ENCODE assay signal across 11 mouse cellular contexts in genomic region chr11:5952501-5952900, GRCm38 (mm10). TPM values are rescaled to one million over a fixed set of nuclear protein-coding genes. Genes with fewer than 3 reads are reported as not detected.
A peak's percentile ranks its signal among the peaks of the same experiment; 100 is the strongest.
DNase-seq lines count a peak whose midpoint lies in the region; ATAC-seq and TF ChIP-seq lines count a peak whose summit lies in the region.
"Had no signal": no experiment of that assay in that cellular context is flagged by ENCODE, and none has a peak within 500 bp of the region (broad histone marks: within the 10 kb centered on the region; RNA-seq: fewer than 3 reads in every experiment).

No protein-coding gene starts in this region.

- H3K9ac ChIP-seq in liver, embryonic 11.5 days (ENCODE audit: low read depth, low read length) = no peak overlapping the region
- H3K9ac ChIP-seq: neural tube, embryonic 12.5 days had no signal

- H3K36me3 ChIP-seq in liver, embryonic 11.5 days (ENCODE audit: control insufficient read depth, insufficient read depth, low read length) = no peaks in the 10 kb centered on the region
- H3K36me3 ChIP-seq in embryonic facial prominence, embryonic 10.5 days (replicated peaks) = peaks cover 5% of the 10 kb centered on the region
- H3K36me3 ChIP-seq: neural tube, embryonic 12.5 days had no signal

- WGBS in lung, adult 2 months = 33% methylated on average over 5 of the region's 5 CpGs
- 78% methylated on average over 5 of the region's 5 CpGs for WGBS in liver, embryonic 11.5 days
- 93% methylated on average over 5 of the region's 5 CpGs for WGBS in embryonic facial prominence, embryonic 10.5 days

- H3K27me3 ChIP-seq in liver, embryonic 11.5 days (replicated peaks; ENCODE audit: control insufficient read depth, insufficient read depth, low read length) = no peaks in the 10 kb centered on the region
- no peaks in the 10 kb centered on the region for H3K27me3 ChIP-seq in embryonic facial prominence, embryonic 10.5 days (replicated peaks; ENCODE audit: low read depth, poor library complexity, severe bottlenecking)
- H3K27me3 ChIP-seq: neural tube, embryonic 12.5 days had no signal

- ATAC-seq in liver, embryonic 11.5 days (replicated peaks; ENCODE audit: low FRiP score) = no peak

- H3K9me3 ChIP-seq in liver, embryonic 11.5 days (ENCODE audit: control insufficient read depth, low read length) = no peaks in the 10 kb centered on the region
- no peaks in the 10 kb centered on the region for H3K9me3 ChIP-seq in embryonic facial prominence, embryonic 10.5 days
- H3K9me3 ChIP-seq: hindbrain, embryonic 10.5 days; neural tube, embryonic 12.5 days had no signal

- TF ChIP-seq POLR2A in lung, adult 2 months (IDR thresholded peaks at IDR 0.05; ENCODE audit: borderline replicate concordance, extremely low read depth, low read depth, low read length) = no peak

- peak; percentile 49 for DNase-seq in adrenal gland, adult 2 months
- peak; percentile 27 for DNase-seq in gonadal fat pad, adult 2 months (ENCODE audit: low read depth)
- DNase-seq in heart, postnatal 25 days (ENCODE audit: low spot score) = peak; percentile 35
- DNase-seq in lung, adult 2 months = peak; percentile 30
- DNase-seq in liver, embryonic 11.5 days (ENCODE audit: low spot score) = no peak
- DNase-seq in embryonic facial prominence, embryonic 10.5 days (ENCODE audit: low spot score) = no peak
- DNase-seq in gastrocnemius, postnatal 25 days = no peak
- no peak for DNase-seq in left cerebral cortex, postnatal 4 days

- H3K4me1 ChIP-seq in lung, adult 2 months (ENCODE audit: control insufficient read depth, insufficient read depth, low read length) = peaks cover 9% of the 10 kb centered on the region
- peaks cover 18% of the 10 kb centered on the region for H3K4me1 ChIP-seq in liver, embryonic 11.5 days (replicated peaks; ENCODE audit: control insufficient read depth, insufficient read depth, low read length)
- peaks cover 50% of the 10 kb centered on the region for H3K4me1 ChIP-seq in embryonic facial prominence, embryonic 10.5 days

- no peak for TF ChIP-seq CTCF in lung, adult 2 months (IDR thresholded peaks at IDR 0.05; ENCODE audit: insufficient read depth, low read length)

- intact Hi-C loops in heart, postnatal 25 days (cut with DNase I) = loop anchor here (5.0 kb wide), 1 partner anchor 70 kb away; no protein-coding TSS in a partner anchor
- intact Hi-C loops in left cerebral cortex, postnatal 4 days (cut with DNase I) = loop anchor here (10.0 kb wide), 1 partner anchor 68 kb away; no protein-coding TSS in a partner anchor

- no peak overlapping the region for H3K4me2 ChIP-seq in liver, embryonic 11.5 days
- H3K4me2 ChIP-seq: neural tube, embryonic 12.5 days had no signal

- no peak overlapping the region for H3K27ac ChIP-seq in liver, embryonic 11.5 days (ENCODE audit: low read depth, low read length)
- H3K27ac ChIP-seq in embryonic facial prominence, embryonic 10.5 days (replicated peaks) = no peak overlapping the region
- H3K27ac ChIP-seq: hindbrain, embryonic 10.5 days; neural tube, embryonic 12.5 days had no signal

- H3K4me3 ChIP-seq in lung, adult 2 months (replicated peaks; ENCODE audit: extremely low read depth, low read depth, low read length) = no peak overlapping the region
- H3K4me3 ChIP-seq in liver, embryonic 11.5 days (ENCODE audit: low read depth, low read length) = no peak overlapping the region
- no peak overlapping the region for H3K4me3 ChIP-seq in embryonic facial prominence, embryonic 10.5 days
- H3K4me3 ChIP-seq: hindbrain, embryonic 10.5 days; neural tube, embryonic 12.5 days had no signal

RNA-seq across cellular contexts. Expression of gene Gck, which starts 2.6 kb away (rescaled TPM):
- 1 to 10 TPM; 2.5 to 3.7 TPM for total RNA-seq in adrenal gland, adult 2 months (2021)
- polyA plus RNA-seq in adrenal gland, adult 2 months (2012; rRNA removed) = 1.2 and 2.2 TPM in 2 replicates
- 2.1 and 2.4 TPM in 2 replicates for polyA plus RNA-seq in gonadal fat pad, adult 2 months (2012; rRNA removed)
- 1 to 10 TPM; 7.4 to 9.4 TPM for total RNA-seq in heart, postnatal 25 days (2021)
- 0.98 and 1.3 TPM in 2 replicates for polyA plus RNA-seq in lung, adult 2 months (2012; rRNA removed)
- 0.35 and 0.45 TPM in 2 replicates for polyA plus RNA-seq in liver, embryonic 11.5 days (2014; fragmentation: Nextera tagmentation; extraction: Ambion mirVana)
- 1.9 and 2.8 TPM in 2 replicates for polyA plus RNA-seq in embryonic facial prominence, embryonic 10.5 days (2016; fragmentation: Nextera tagmentation; extraction: Ambion mirVana)
- 1 to 10 TPM; 2.0 to 5.2 TPM for total RNA-seq in gastrocnemius, postnatal 25 days (2021)
- 1 to 10 TPM; 3.9 to 4.0 TPM for total RNA-seq in left cerebral cortex, postnatal 4 days (2021)

RNA-seq across cellular contexts. Expression of gene Ykt6, which starts 3.0 kb away (rescaled TPM):
- total RNA-seq in adrenal gland, adult 2 months (2021) = 10 to 100 TPM; 70.9 to 73.8 TPM
- 34.0 and 39.4 TPM in 2 replicates for polyA plus RNA-seq in adrenal gland, adult 2 months (2012; rRNA removed)
- 76.3 and 87.6 TPM in 2 replicates for polyA plus RNA-seq in gonadal fat pad, adult 2 months (2012; rRNA removed)
- total RNA-seq in heart, postnatal 25 days (2021) = 10 to 100 TPM; 60.9 to 64.9 TPM
- polyA plus RNA-seq in lung, adult 2 months (2012; rRNA removed) = 42.8 and 70.1 TPM in 2 replicates
- 18.4 TPM in 2 replicates for polyA plus RNA-seq in liver, embryonic 11.5 days (2014; fragmentation: Nextera tagmentation; extraction: Ambion mirVana)
- 56.0 and 56.8 TPM in 2 replicates for polyA plus RNA-seq in embryonic facial prominence, embryonic 10.5 days (2016; fragmentation: Nextera tagmentation; extraction: Ambion mirVana)
- total RNA-seq in gastrocnemius, postnatal 25 days (2021) = 10 to 100 TPM; 38.1 to 38.9 TPM
- total RNA-seq in left cerebral cortex, postnatal 4 days (2021) = 100 to 1,000 TPM; 202 to 213 TPM

RNA-seq across cellular contexts. Expression of gene Myl7, which starts 53.9 kb away (rescaled TPM):
- total RNA-seq in adrenal gland, adult 2 months (2021) = not detected
- polyA plus RNA-seq in adrenal gland, adult 2 months (2012; rRNA removed) = 0.47 TPM in 1 of 2 replicates, not detected in the other
- polyA plus RNA-seq in gonadal fat pad, adult 2 months (2012; rRNA removed) = 0.61 and 0.92 TPM in 2 replicates
- total RNA-seq in heart, postnatal 25 days (2021) = 100 to 1,000 TPM; 742 to 813 TPM
- polyA plus RNA-seq in lung, adult 2 months (2012; rRNA removed) = 185 and 203 TPM in 2 replicates
- polyA plus RNA-seq in liver, embryonic 11.5 days (2014; fragmentation: Nextera tagmentation; extraction: Ambion mirVana) = 73.1 and 156 TPM in 2 replicates
- polyA plus RNA-seq in embryonic facial prominence, embryonic 10.5 days (2016; fragmentation: Nextera tagmentation; extraction: Ambion mirVana) = 5.4 and 23.9 TPM in 2 replicates
- total RNA-seq in gastrocnemius, postnatal 25 days (2021) = not detected
- total RNA-seq in left cerebral cortex, postnatal 4 days (2021) = not detected
- total RNA-seq: left cerebral cortex, adult 8-10 months had no signal

Comparison
In these comparisons a context has a peak if more than half of its experiments do, and no peak if none do; other contexts are left out.
1. DNase-seq: peak in adrenal gland, adult 2 months (single experiment), gonadal fat pad, adult 2 months (single experiment), heart, postnatal 25 days (single experiment) and lung, adult 2 months (single experiment); none in liver, embryonic 11.5 days (single experiment), embryonic facial prominence, embryonic 10.5 days (single experiment), gastrocnemius, postnatal 25 days (single experiment) and left cerebral cortex, postnatal 4 days (single experiment).